Mouse (Mus musculus) neural tube, embryonic 14.5 days (tissue): ENCODE data around the gene C1qtnf5. TPM values are rescaled to one million over a fixed set of nuclear protein-coding genes. Genes with fewer than 3 reads are reported as not detected.
A peak's percentile ranks its signal among the peaks of the same experiment; 100 is the strongest.

ENCODE experiments used
- ATAC-seq: fragments of 200-750 bp; cut with Nextera tagmentation; 2 replicates; pipeline ENCODE4 v1.8.0; 2017; ENCODE audit warnings: low read depth, mild to moderate bottlenecking, moderate TSS enrichment, moderate library complexity
- H3K27ac ChIP-seq: fragments of 300-500 bp; sonication (generic); 2 replicates; pipeline ENCODE4 v1.5.1; 2014; ENCODE audit warnings: low read depth, mild to moderate bottlenecking, control low read depth, low read length, moderate library complexity, mixed read lengths
- H3K27me3 ChIP-seq: fragments of 300-500 bp; sonication (generic); 2 replicates; pipeline ENCODE4 v1.6.1; 2014; ENCODE audit warnings: low read length; ENCODE audit not compliant: control insufficient read depth, insufficient read depth
- H3K36me3 ChIP-seq: fragments of 300-500 bp; sonication (generic); 2 replicates; pipeline ENCODE4 v1.6.1; 2014; ENCODE audit warnings: low read length, mixed read lengths; ENCODE audit not compliant: control insufficient read depth, insufficient read depth
- H3K4me1 ChIP-seq: fragments of 300-500 bp; sonication (generic); 2 replicates; pipeline ENCODE4 v1.6.1; 2014; ENCODE audit warnings: low read length; ENCODE audit not compliant: control insufficient read depth, insufficient read depth
- H3K4me2 ChIP-seq: fragments of 300-500 bp; sonication (generic); 2 replicates; pipeline ENCODE4 v1.6.1; 2014; ENCODE audit warnings: mild to moderate bottlenecking, low read depth, low read length, control low read depth
- H3K4me3 ChIP-seq: fragments of 300-500 bp; sonication (generic); 2 replicates; pipeline ENCODE4 v1.5.1; 2014; ENCODE audit warnings: low read depth, low read length, control low read depth, mixed read lengths
- H3K9ac ChIP-seq: fragments of 300-500 bp; sonication (generic); replicated peaks from 2 replicates; pipeline ENCODE4 v1.6.1; 2014; ENCODE audit warnings: low read depth, mild to moderate bottlenecking, control low read depth, low read length, mixed read lengths
- H3K9me3 ChIP-seq: fragments of 300-500 bp; sonication (generic); 2 replicates; pipeline ENCODE4 v1.6.1; 2016; ENCODE audit warnings: low read length; ENCODE audit not compliant: control insufficient read depth
- WGBS: fragments of 180-500 bp; shearing (Covaris S2); extraction: QIAGEN DNeasy Blood & Tissue Kit; methylation state at CpG from one replicate; pipeline ENCODE4 v1.1.7; 2014; 5-methylcytosine and 5-hydroxymethylcytosine counted together
- polyA plus RNA-seq: library from polyadenylated mRNA; unstranded; fragments of >200 nt; fragmentation: Nextera tagmentation; extraction: Ambion mirVana; gene quantifications from 2 replicates; pipeline ENCODE4 v1.2.1, GENCODE M21; 2014

The C1qtnf5 gene
- polyA plus RNA-seq, 1 experiment from 2014 or later, result 8.0 TPM

DNA sequence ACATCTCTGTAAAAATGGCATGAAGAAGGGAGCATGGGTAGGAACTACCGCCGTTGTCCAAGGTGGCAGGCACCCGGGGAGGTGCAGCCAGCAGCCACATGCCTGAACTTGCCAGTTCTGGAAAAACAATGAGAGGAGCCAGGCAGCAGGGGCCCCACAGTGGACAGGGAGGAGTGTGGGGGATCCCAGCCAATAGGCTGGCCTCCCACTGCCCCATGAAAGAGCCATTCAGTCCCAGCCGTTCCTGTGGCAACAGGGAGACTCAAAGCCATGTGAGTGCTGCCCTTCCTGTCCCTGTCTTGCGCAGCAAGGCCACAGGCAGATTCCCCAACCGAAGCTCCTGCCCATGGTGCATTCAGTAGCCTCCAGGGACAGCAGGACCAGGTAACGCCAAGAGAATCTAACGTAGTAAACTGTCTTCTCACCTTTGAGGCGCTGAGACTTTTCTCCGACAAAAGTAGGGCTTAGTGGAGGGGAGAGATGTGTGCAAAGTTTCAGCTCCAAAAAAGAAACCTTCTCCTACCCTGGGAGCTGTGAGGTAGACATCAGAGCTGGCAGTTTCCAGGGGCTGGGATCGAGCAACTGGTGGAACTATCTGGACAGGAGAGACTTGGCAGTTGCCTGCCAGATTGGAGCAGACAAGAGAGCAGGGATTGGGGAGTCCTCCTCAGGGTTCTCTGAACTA is 35.0 kb upstream of the C1qtnf5 start:
- H3K9me3 ChIP-seq, result no peaks in the 10 kb centered on the region
- H3K9ac ChIP-seq, result no peak overlapping the region
- 19% methylated on average over 11 of the region's 11 CpGs for WGBS
- no peaks in the 10 kb centered on the region for H3K4me1 ChIP-seq
- no peaks in the 10 kb centered on the region for H3K27me3 ChIP-seq
- no peaks in the 10 kb centered on the region for H3K36me3 ChIP-seq
- ATAC-seq, result peak; percentile 72
- H3K4me3 ChIP-seq, result no peak overlapping the region
- peak overlapping the region; percentile 14; the same call in 1 of the 2 replicates for H3K4me2 ChIP-seq
- peak overlapping the region; percentile 81 for H3K27ac ChIP-seq

DNA sequence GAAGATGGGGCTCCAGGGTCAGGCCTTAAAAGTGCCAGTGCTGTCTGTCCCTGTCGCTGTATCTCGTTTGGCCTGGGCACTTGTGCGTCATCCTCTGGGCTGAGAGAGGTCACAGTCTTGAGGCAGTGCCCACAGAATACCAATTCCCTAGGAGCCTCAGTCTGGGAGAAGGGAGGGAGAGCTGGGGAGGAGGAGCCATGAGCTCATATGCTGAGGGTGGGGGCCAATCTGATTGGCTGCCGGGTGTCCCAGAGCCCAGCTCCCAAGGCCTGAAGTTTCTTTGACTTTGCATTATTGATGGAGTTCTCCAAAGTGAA is 34.5 kb upstream of the C1qtnf5 start:
- Histone ChIP-seq H3K4me1 (no peaks in the 10 kb centered on the region), H3K27ac (peak overlapping the region; percentile 81), H3K4me2 (peak overlapping the region; percentile 16; the same call in 1 of the 2 replicates), H3K9me3 (no peaks in the 10 kb centered on the region), H3K27me3 (no peaks in the 10 kb centered on the region), H3K36me3 (no peaks in the 10 kb centered on the region), H3K9ac (0 out of 2 replicates have a peak overlapping the region, but pooled peaks have one; percentile 7), H3K4me3 (no peak overlapping the region)
- ATAC-seq, result peak; percentile 54
- 7% methylated on average over 4 of the region's 4 CpGs for WGBS

DNA sequence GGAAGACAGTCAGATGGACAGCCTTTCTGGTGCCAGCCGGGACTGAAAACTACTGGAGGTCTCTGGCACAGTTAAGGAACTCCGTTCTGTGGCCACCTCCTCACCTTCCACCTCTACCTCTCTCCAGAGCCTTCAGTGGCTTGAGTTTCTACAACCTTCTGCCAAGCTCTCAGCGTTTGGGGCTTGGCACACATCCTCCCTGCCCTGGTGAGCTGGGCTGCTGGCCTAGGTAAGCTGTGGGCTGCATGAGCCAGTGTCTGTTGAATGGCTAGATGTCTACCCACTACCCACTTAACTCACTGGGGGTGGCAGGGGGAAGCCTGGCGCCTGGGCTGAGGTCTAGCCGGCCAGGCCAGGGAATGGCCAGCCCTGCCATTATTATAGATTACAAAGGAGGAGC is 33.9 kb upstream of the C1qtnf5 start:
- H3K4me3 ChIP-seq, result no peak overlapping the region
- ATAC-seq, result no peak
- WGBS, result 28% methylated on average over 5 of the region's 5 CpGs

DNA sequence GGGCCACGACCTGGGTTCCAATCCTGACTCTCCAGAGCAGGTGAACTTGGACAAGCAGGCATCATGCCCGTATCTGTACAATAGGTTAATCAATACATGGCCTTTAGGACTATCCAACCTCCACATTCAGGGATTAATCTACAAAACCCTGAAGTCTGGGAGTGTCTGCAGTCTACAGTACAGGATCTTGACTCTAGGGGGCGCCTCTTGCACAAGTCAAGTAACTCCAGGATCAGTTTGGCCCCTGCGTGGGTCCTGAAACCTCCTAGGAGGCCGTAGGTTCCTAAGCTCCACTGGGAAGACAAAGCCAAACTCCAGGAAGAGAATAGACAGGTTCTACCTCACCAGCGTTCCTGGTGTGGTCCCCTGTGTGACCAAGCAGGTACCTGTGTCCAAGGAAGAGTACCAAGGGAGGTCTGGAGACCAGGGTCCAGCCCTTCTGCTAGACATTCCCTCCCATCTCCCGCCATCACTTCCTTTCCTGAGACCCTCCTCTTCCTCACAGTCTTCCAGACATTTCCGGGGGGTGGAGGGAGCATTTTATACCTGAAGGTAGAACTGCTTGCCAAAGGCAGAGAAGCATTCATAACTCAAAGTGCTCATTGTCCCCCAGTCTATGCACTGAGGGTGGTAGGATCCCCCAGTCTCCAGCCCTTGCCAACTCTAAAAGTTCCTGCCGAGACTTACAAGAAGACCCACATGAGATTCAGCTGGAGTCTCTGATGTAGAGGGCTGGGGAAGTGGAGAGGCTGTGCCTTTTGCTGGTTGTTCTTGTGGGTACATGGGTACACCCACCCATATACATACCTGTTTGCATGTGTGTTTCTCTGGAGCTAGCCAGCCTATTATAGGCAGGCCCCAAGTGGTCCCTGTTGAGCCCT is 32.4 kb upstream of the C1qtnf5 start:
- Histone ChIP-seq H3K4me3 (no peak overlapping the region), H3K9ac (no peak overlapping the region), H3K27ac (no peak overlapping the region), H3K4me1 (peaks cover 7% of the 10 kb centered on the region; the same call in 1 of the 2 replicates), H3K36me3 (no peaks in the 10 kb centered on the region), H3K9me3 (no peaks in the 10 kb centered on the region), H3K4me2 (no peak overlapping the region), H3K27me3 (no peaks in the 10 kb centered on the region)
- whole genome bisulfite sequencing, result 68% methylated on average over 9 of the region's 9 CpGs
- no peak for ATAC-seq

More for the DNA sequence above, 33.9 kb upstream of the C1qtnf5 start:
- H3K9ac ChIP-seq, result 0 out of 2 replicates have a peak overlapping the region, but pooled peaks have one; percentile 7
- H3K4me1 ChIP-seq, result no peaks in the 10 kb centered on the region
- no peaks in the 10 kb centered on the region for H3K27me3 ChIP-seq
- no peaks in the 10 kb centered on the region for H3K36me3 ChIP-seq
- H3K4me2 ChIP-seq, result peak overlapping the region; percentile 33; the same call in 1 of the 2 replicates
- H3K9me3 ChIP-seq, result no peaks in the 10 kb centered on the region
- peak overlapping the region; percentile 48 for H3K27ac ChIP-seq

DNA sequence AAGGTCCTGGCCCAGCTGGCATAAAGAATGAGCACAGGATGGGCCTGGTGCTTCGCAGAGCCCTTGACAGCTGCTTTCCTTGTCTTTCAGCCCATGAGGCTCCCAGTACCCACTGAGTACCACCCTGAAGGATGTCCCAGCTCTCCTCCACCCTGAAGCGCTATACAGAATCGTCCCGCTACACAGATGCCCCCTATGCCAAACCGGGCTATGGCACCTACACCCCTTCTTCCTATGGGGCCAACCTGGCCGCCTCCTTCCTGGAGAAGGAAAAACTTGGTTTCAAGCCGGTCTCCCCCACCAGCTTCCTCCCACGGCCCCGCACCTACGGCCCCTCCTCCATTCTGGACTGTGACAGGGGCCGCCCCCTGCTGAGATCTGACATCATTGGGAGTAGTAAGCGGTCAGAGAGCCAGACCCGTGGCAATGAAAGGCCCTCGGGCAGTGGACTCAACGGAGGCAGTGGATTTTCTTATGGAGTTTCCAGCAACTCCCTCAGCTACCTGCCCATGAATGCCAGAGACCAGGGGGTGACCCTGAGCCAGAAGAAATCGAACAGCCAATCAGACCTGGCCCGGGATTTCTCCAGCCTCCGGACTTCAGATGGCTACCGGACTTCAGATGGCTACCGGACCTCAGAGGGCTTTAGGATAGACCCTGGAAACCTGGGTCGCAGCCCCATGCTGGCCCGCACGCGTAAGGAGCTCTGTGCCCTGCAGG is 31.6 kb upstream of the C1qtnf5 start:
- Histone ChIP-seq H3K27ac (no peak overlapping the region), H3K4me1 (peaks cover 7% of the 10 kb centered on the region; the same call in 1 of the 2 replicates), H3K27me3 (no peaks in the 10 kb centered on the region), H3K9me3 (no peaks in the 10 kb centered on the region), H3K4me3 (no peak overlapping the region), H3K4me2 (no peak overlapping the region), H3K9ac (no peak overlapping the region), H3K36me3 (no peaks in the 10 kb centered on the region)
- ATAC-seq, result no peak
- WGBS, result 68% methylated on average over 24 of the region's 24 CpGs

DNA sequence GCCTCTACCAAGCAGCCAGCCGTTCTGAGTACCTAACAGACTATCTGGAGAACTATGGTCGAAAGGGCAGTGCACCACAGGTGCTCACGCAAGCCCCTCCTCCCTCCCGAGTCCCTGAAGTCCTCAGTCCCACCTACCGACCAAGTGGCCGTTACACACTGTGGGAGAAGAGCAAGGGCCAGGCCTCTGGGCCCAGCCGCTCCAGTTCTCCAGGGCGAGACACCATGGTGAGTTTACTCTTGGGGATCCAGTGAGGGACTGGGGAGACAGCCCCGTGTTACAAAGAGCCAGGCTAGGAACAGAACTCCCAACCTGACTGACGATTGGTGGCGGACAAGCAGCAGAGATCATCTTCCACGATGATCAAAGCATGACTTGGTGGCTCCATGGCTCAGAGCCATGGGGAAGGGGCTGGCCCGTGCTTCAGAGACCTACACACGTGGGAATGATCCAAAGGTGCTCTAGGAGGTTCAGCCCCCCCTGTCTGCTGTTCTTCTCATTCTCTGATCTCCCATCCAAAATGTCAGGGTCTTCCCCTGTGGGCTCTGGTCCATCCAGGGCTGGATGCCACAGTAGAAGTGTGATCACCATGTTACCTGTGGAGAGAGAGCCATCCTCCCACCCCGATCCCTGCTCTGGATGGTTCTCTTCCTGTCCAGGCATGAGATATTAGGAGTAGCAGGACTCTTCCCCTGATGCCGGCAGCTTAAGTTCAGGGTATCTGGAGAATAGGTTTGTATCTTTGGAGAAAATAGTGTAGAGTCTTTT is 30.9 kb upstream of the C1qtnf5 start:
- no peak overlapping the region for H3K27ac ChIP-seq
- ATAC-seq, result no peak

DNA sequence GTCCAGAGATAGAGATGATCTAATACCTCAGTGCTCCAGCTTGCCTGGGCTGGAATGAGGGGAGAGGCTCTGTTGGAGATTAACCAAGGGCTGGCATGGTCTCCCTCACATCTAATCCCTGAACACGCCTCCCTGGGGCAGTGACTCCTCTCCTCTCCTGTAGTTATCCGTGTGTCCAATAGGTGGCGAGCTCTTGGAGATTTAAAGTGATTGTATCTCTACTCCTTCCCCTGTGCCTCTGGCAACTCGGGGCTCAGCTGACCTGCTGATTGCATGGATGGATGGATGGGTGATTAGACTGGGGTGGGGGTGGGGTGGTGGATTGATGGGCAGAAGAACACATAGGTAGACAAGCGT is 30.3 kb upstream of the C1qtnf5 start:
- Histone ChIP-seq H3K9me3 (no peaks in the 10 kb centered on the region), H3K4me1 (peaks cover 7% of the 10 kb centered on the region; the same call in 1 of the 2 replicates), H3K27me3 (no peaks in the 10 kb centered on the region), H3K4me2 (no peak overlapping the region), H3K27ac (no peak overlapping the region), H3K36me3 (no peaks in the 10 kb centered on the region), H3K9ac (no peak overlapping the region), H3K4me3 (no peak overlapping the region)
- WGBS, result 19% methylated on average over 5 of the region's 5 CpGs
- no peak for ATAC-seq

More for the DNA sequence above, 30.9 kb upstream of the C1qtnf5 start:
- H3K36me3 ChIP-seq, result no peaks in the 10 kb centered on the region
- H3K9me3 ChIP-seq, result no peaks in the 10 kb centered on the region
- 71% methylated on average over 16 of the region's 16 CpGs for WGBS
- peaks cover 7% of the 10 kb centered on the region; the same call in 1 of the 2 replicates for H3K4me1 ChIP-seq
- H3K4me3 ChIP-seq, result no peak overlapping the region
- H3K4me2 ChIP-seq, result no peak overlapping the region
- H3K27me3 ChIP-seq, result no peaks in the 10 kb centered on the region
- H3K9ac ChIP-seq, result no peak overlapping the region

DNA sequence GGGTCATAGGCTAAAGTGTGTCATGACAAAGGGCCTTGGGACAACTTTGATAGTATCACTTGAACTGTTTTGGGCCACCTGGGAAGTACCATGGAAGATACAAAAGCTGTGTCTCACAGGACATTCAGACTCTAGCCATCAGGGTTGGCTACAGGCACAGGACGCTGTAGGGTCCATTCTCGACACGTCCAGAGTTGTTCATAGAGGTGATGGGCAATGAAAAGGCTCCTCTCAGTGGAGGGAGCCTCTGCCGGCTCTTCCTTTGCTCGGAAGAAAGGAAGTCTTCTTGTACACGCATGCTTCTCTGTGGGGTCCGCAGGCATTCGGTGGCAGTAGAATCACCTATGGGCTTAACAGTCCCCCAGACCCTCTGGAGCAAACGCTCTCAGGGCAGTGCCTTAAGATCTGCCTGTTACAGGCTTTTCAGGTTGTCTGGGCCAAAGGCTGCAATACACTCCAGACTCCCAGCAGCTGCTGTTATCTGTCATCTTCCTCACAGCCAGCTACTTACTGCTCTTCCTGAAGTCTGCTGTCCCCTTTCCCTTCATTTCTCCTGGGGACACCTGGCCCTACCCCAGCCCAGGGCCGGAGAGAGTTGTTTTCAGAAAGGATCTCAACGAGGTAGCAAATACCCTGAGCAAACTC is 29.7 kb upstream of the C1qtnf5 start:
- no peaks in the 10 kb centered on the region for H3K36me3 ChIP-seq
- H3K4me2 ChIP-seq, result no peak overlapping the region
- 85% methylated on average over 11 of the region's 11 CpGs for WGBS
- no peak overlapping the region for H3K9ac ChIP-seq
- no peak overlapping the region for H3K27ac ChIP-seq
- no peak for ATAC-seq
- peaks cover 7% of the 10 kb centered on the region; the same call in 1 of the 2 replicates for H3K4me1 ChIP-seq
- no peaks in the 10 kb centered on the region for H3K9me3 ChIP-seq
- no peaks in the 10 kb centered on the region for H3K27me3 ChIP-seq
- no peak overlapping the region for H3K4me3 ChIP-seq
